Mouse (Mus musculus) left cerebral cortex, postnatal 10 days (tissue): ENCODE measurements around the gene Cntnap5a. TPM values are rescaled to one million over a fixed set of nuclear protein-coding genes. Genes with fewer than 3 reads are reported as not detected.

Source experiments
- DNase-seq, 2 experiments: peaks; one replicate each; pipeline ENCODE4 v3.0.0; 2021 to 2022; ENCODE audit warnings: low spot score in 2 of 2, mixed read lengths in 1 of 2; ENCODE audit errors: extremely low spot score in 1 of 2
- intact Hi-C: fragments of 180-260 bp; cut with DNase I; formaldehyde crosslinking; loops from one replicate; pipeline ENCODE4 v1.15.1; 2025
- total RNA-seq, 2 experiments: library from RNA; stranded (reverse); gene quantifications; 2 replicates each; pipeline ENCODE4 v1.2.3; 2021

Gene Cntnap5a
- total RNA-seq, 2 experiments from 2014 or later = 28.4 to 30.5 TPM

DNA sequence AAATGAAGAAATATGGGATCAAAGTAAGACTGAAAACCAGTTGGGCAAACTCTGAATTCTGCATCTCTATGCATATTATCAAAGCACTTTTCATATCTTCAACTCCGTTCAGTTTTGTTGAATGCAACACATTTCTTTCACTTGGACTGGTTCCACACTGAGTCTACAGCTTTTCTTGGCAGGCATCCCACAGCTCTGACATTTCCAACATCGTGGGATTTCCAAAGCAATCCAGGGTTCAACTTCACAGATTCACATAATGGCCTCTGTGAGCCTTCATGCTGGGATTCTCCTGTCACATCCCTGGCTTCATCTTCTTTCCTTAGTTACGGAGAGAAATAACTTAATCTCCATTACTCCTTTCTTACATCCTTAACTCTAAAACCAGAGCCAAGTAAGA is 622.0 kb downstream of the Cntnap5a start:
- intact Hi-C loops = no loop called here

DNA sequence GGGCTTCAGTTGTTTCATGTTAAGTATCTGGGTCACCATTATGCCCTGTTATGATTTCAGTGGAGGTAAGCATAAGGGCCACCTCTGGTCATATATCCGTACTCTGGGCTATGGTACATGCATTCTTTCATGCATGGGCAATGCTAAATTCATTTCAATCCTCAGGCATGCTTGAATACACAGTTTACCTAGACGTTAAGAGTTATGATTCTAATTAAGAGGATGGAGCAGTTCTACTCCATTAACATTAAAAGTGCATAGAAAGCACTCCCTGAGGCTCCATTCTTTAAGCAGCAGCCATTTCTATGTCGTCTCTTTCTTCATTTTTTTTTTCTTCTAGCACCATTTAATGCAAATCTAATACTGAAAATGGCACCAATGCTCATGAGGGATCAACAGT is 627.0 kb downstream of the Cntnap5a start:
- intact Hi-C loops = no loop called here
- DNase-seq = no peak

More for the DNA sequence above, 622.0 kb downstream of the Cntnap5a start:
- peak; percentile 1 to 28 for DNase-seq

DNA sequence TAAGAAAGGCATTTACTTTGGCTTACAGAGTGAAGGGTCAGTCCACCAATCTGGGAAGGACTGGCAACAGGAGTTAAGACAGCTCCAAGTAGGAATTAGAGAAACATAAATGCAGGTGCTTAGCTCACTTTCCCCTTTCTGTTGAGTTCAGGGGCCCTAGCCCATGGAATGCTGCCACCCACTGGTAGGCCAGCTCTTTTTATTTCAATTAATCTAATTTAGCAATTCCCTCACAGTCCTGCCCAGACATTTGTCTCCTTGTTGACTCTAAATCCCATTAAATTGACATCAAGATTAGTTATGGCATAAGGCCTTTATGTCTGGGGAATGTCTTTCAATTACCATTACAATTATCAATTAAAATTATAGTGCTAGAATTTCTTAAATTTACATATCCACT is 628.7 kb downstream of the Cntnap5a start:
- intact Hi-C loops = no loop called here
- DNase-seq = peak in 1 of 2 experiments; percentile 17

DNA sequence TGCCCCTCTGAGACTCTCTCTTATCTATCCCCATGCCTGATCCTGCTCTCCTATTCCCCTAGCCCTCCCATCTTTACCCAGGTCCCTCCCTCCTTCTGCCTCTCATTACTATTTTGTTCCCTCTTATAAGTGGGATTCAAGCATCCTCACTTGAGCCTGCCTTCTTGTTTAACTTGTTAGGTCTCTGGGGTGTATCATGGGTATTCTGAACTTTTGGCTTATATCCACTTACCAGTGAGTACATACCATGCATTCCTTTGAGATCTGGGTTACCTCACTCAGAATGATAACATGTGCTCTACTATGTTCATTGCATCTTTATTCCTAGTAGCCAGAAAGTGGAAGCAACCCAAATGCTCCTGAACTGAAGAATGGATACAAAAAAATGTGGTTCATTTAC is 639.9 kb downstream of the Cntnap5a start:
- intact Hi-C loops = no loop called here
- DNase-seq = no peak

DNA sequence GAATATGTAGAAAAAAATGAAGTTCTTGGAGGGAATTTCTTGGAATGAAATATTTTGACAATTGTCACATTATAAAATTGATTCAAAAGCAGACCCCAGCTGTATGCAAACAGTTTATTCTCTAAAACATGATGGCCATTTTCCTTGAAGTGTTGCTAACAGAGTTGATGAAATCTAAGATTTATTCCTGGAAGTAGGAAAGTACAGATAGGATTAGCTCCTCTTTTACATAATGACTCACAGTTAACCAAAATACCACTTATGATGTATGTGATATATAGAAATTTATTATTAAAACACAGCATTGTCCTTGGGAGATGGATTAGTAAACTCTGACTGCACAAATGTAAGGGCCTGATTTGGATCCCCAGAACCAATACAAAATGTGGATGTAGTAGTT is 669.1 kb downstream of the Cntnap5a start:
- intact Hi-C loops = no loop called here
- DNase-seq = no peak

DNA sequence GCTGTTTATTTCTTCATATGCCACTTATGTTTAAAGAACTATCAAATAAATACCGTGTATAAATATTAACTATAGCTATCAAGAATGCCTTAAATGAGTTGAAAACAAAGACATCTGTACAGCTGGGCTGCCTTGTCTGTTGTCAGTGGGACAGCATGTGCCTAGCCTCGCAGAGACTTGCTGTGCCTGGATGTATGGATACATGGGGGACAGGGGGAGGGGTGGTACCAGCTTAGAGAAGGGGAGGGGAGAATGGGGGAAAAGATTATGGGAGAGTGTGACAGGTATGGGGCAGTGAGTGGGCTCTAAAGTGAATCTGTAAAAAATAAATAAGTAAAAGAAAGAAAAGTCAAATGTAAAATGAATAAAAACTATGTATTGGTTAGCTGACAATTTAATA is 681.0 kb downstream of the Cntnap5a start:
- intact Hi-C loops = no loop called here
- DNase-seq = no peak

DNA sequence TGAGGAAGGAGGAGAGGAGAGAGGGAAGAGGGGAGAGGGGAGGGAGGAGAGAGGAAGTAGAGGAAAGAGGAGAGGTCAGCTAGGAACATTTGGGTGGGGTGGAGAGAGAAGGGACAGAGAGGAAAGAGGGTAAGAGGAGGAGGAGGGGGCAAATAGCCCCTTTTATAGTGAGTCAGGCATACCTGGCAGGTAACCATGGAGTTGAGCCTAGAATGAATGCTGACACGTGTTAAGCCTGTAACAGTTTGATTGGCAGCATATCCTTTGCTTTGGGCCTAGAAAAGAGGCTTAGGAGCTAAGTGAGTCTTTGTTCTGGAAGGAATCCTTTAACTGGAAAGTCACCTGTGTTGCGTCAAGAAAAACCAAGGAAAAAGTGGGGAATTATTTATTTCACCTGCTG is 681.6 kb downstream of the Cntnap5a start:
- intact Hi-C loops = no loop called here
- DNase-seq = no peak

DNA sequence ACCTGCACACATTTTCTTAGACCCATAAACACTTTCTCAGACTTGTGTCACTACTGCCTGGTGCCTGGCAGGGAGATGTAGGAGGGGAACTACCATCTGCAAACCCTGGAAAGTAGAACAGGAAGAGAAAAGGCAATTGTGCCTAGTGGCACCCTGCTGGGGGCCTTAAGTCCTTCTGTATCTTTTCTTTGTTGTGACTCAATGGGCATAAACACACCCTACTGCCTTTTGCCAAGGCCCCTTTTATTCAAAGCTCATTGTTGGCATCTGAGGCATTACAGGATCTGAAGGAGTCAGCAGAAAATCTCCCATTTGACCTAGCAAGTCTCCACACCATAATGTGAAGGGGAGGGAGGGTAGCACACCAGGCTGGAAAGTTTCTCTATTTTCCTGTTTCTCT is 682.2 kb downstream of the Cntnap5a start:
- no peak for DNase-seq
- intact Hi-C loops = no loop called here

DNA sequence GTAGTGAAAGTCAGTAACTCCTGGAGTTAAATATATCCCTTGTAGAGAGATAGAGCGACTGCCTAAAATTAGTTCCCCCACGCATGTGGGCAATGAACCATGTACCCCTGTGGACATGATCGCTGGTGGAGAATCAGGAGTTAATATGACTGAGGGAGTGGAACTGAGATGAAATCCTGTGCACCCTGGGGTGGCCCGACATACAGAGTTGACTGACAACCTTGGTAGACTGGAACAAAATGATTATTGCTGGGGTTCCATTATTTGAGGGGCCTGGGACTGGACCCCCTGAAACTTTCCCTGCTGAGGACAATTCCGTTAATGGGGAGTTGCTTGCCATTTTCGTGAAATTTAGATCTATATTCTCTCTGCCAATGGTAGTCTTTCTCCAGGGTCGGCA is 683.0 kb downstream of the Cntnap5a start:
- intact Hi-C loops = no loop called here
- no peak for DNase-seq

DNA sequence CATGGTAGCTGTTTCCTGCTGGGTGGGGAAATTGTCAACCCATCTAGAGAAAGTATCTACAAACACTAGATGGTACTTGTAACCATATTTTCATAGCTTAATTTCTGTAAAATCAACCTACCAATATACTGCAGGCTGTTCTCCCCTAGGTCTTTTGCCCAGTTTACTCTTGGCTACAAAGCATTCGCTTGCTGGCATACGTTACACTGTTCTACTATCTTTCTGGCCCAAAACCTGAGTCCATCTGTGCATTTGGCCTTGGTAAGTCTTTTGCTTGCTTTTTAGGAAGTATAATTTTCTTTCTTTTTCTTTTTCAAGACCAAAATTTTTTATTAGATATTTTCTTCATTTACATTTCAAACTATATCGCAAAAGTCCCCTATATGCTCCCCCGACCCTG is 686.3 kb downstream of the Cntnap5a start:
- intact Hi-C loops = no loop called here
- no peak for DNase-seq

DNA sequence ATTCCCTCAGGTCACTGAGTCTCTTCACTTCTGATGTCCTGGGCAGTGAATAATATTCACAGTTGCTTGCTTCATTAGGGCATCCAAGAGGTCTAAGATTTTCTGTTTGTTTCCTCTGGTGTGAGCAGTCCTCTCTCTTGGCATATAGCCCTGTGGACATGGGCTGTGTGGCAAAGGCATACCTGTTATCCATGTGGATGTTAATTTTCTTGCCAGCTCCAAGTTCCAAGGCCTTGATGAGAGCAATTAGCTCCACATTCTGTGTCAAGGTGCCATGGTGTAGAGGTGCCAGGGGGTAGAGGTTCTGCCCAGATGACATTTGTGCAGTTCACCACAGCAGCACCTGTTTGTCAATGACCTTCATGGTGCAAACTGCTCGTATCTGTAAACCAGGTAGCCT is 689.0 kb downstream of the Cntnap5a start:
- no peak for DNase-seq
- intact Hi-C loops = no loop called here

DNA sequence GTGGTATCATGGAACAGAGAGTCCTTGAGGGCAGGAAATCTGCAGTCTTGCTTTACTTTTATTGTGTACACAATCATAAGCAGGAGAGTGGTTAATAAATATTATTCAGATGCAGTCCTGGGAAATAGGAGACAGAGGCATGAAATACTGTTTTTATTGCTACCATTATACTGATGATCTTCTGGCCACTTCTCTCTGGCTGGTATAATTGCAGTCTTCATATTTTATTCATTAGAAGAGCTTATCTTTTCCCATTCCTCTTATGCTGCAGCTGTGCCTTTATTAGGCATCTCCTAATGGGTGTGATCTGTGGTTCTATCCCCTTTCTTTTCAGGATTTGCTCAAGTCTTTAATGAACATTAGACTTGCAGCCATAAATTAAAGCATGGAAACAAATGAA is 707.8 kb downstream of the Cntnap5a start:
- intact Hi-C loops = no loop called here

DNA sequence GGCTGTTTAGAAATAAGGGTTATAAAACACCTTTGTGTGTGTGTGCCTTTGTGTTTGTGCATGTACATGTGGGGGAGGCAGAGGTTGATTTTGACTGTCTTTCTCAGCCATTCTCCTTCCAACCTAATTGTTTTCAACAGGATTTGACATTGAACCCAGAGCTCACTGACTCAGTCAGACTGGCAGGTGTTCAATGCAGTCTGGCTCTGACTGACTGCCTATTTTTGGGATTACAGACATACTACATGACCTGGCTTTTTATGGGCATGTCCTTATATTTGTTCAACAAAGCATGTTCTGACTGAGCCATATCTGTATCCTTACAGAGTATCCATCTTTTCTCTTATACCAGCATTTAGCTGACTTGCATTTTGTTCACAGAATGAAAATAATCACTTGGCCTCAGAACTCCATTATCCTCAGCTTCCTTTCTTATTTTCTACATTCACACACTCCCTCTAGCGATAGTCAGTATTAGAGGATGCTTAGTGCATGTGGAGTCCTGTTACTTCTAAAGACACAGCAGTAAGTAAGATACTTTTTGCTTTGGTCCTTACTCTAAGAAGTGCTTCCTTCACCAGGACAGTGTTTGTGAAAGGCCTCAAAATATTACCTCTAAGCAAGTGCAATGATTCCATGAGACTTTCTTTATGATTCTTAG is 717.6 kb downstream of the Cntnap5a start:
- intact Hi-C loops = no loop called here
- no peak for DNase-seq

More for the DNA sequence above, 707.8 kb downstream of the Cntnap5a start:
- DNase-seq = no peak

DNA sequence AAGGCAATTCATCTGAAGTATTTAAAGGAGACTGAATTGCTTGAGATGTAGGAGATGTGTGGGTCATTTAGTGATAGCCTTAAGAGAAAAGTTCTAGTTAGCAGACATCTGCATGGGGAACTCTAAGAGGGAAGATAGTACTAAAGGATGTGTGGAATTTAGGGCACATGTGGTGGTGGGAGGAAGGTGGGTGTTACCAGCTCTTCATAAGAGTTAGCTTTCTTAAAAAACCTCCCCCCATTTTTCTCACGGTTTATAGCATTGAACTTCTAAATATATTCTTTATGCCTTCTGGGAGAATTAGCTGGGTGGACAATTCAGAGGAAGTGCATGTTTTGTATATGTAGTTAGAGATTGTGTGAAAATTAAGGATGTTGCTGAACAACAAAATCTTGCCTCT is 725.3 kb downstream of the Cntnap5a start:
- DNase-seq = no peak
- intact Hi-C loops = no loop called here

DNA sequence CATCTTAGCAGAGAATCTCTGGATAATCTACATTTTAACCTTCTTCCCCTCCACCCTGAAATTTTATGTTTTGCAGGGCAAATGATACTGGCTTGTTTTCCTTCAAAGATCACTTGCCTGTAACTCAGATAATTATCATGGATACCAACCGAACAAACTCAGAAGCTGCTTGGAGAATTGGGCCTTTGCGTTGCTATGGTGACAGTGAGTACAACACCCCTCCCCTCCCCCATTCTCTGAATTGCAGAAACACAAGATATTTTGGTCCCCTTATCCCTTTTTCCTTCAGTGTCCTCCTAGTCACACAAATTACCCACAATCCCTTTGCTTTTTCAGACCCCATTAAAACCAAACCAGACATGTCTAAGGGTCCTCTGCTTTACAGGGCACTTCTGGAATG is 743.8 kb downstream of the Cntnap5a start:
- intact Hi-C loops = no loop called here
- DNase-seq = peak in 1 of 2 experiments; percentile 55

DNA sequence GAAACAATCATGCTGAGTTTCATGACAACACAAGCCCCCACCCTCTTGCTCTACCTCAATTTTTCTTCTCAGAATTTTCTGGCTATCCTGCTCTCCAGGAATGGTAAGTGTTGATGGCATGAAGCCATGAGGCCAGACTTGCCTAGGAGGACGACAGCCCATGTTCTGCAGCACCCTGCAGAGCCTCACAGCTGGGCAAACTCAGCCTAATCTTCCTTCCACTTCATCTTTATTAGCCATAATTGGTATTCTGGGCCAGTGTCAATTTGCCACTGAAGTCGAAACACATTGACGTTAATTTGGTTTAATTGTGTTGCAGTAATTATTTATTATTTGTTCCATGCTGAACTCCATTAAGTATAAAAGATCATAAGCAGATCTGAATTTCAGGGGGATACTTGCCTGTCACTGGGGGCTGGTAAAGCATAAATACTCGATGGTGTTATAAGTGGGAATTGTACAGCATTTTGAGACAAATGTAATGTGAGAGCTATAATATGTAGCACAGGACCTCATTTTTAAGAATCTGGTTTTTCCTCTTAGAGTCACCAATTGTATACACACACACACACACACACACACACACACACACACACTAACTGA is 770.7 kb downstream of the Cntnap5a start:
- intact Hi-C loops = no loop called here
- DNase-seq = no peak

DNA sequence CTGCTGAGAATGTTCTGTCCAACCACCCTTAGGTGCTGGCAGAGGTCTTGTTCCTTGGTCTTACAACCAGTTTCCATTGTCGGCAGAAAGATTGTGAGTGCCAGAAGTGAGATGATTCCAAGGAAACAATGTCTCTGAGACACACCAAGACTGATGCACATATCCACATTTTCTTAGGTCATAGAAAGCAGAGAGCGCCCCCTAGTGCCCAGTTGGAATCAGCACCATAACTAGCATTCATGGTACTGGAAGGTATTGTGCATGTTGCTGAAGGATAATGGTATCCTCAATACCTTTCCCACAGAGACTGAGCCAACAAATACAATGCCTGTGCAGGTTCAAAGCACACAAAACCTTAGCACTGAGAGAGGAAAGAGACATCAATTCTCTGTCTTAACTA is 793.1 kb downstream of the Cntnap5a start:
- DNase-seq = peak in 1 of 2 experiments; percentile 26
- intact Hi-C loops = no loop called here

DNA sequence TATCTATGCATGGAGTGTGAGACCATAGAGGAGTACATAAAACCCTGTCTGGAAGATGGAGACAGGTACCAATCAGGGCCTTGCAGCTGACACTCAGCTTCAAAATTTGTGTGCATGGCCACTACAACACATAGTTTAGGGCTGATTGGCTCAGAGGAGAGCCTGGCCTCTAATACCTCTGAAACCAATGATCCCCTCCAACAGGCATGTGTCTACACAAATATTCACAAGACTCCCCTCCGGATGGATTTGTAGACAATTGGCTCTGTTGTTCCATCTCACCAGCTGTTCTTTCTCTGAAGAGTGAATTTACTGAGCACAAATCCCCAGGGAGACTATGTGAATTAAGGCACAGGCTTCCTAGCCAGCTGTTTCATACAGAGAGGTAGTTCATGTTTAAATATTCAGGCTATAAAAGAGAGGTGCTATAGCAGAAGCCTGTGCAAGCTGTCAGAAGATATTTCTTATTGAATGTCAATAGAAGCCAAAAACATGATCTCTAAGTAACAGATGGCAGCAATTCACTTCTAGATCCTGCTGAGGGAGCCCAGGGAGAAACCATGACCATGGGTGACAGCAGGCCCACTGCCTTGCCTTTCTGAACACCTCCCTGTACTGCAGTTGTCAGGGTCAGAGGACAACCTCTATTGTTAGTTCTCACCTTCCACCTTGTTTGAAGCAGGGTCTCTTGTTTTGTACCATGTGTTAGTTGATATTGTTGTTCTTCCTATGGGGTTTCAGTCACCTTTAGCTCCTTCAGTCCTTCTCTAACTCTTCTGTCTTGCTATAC is 804.4 kb downstream of the Cntnap5a start:
- DNase-seq = no peak

DNA sequence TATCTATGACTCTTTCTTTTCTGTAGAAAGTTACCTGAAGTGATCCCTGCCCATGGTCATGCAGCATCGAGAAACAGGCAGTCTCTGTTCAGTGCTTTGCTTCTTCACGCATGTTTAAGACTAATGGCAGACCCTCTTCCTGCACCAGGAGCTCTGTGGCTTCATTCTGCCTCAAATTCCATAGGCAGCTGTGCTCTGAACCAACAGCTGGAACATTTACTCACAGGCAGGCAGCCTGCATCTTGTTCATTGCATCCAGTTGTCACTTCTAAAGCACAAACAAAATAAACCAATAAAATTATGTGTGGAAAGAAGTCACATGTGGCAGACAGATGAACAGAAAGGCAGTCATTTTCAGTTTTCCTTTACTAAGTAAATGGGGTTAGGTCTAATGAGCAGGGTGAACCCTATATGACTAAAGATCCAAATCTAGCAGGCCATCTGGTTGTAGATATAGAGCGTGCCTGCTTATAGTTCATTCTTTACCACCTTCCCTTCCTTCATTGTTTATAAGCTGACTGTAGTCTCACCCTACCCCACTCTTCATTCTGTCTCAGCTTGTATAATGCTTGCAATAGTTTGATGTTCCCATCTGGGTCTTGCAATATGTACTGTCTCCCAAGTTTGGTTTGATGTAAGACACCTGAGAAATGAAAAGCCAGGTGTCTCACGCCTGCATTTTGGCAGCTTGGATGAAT is 893.6 kb downstream of the Cntnap5a start:
- no peak for DNase-seq
- intact Hi-C loops = no loop called here

More for the DNA sequence above, 804.4 kb downstream of the Cntnap5a start:
- intact Hi-C loops = no loop called here

DNA sequence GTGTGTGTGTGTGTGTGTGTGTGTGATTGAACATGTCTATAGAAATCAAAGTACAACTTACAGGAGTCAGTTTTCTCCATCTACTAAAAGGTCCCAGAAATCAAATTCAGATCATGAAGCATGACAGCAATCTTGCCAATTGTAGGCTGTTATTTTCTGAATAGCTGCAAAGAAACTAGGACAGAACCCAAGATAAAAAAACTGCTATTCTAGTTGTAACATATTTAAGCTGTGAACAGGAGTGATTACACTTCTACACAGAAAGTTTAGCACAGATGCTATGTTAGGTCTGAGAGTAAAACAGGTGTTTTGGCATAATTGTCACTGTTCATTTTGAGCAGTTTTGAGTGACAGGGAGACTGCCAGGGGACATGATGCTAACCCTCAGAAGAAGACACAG is 931.7 kb downstream of the Cntnap5a start:
- no peak for DNase-seq
- intact Hi-C loops = no loop called here
